Mouse (Mus musculus) embryonic fibroblast, embryonic 13.5 days (primary cell): ENCODE results near the gene Slc41a2.

ENCODE experiments used
- CTCF ChIP-seq: IDR thresholded peaks from 2 replicates; pipeline ENCODE4 v1.5.1; 2011; ENCODE audit warnings: mild to moderate bottlenecking, control low read depth, low read length, moderate library complexity, borderline replicate concordance; ENCODE audit not compliant: insufficient read depth
- POLR2A ChIP-seq: IDR thresholded peaks from 2 replicates; pipeline ENCODE4 v1.6.1; 2011; ENCODE audit warnings: low read depth, mild to moderate bottlenecking, control low read depth, low read length, moderate library complexity

- TF ChIP-seq POLR2A, result no peak
- no peak for TF ChIP-seq CTCF
These were observed 16.6 kb upstream of the Slc41a2 start for GRCm38 (mm10) chr10:83354333-83354719.
